7 mouse cellular contexts compared by ENCODE assay signal in genomic region chr11:70239541-70240279, GRCm38 (mm10). TPM values are rescaled to one million over a fixed set of nuclear protein-coding genes. Genes with fewer than 3 reads are reported as not detected.
A peak's percentile ranks its signal among the peaks of the same experiment; 100 is the strongest.
DNase-seq lines count a peak whose midpoint lies in the region; ATAC-seq lines count a peak whose summit lies in the region.

Gene Gm21988, minus strand, starts transcription at chr11:70239830.
Gene Rnasek, minus strand, starts transcription at chr11:70239842.

- no peaks in the 10 kb centered on the region for H3K27me3 ChIP-seq in intestine, embryonic 16.5 days (replicated peaks; ENCODE audit: control insufficient read depth, insufficient read depth, low read length)
- no peaks in the 10 kb centered on the region for H3K27me3 ChIP-seq in midbrain, embryonic 10.5 days (ENCODE audit: low read depth, poor library complexity, severe bottlenecking)

- peak; percentile 85 to 98 for DNase-seq in adrenal gland, adult (ENCODE audit: inconsistent age in 2 of 2, low spot score in 1 of 2)
- peak; percentile 92 for DNase-seq in embryo, embryonic 10.5 days (ENCODE audit: low spot score)
- DNase-seq in gastrocnemius, postnatal 36 days, result peak; percentile 62 to 89
- DNase-seq in left cerebral cortex, postnatal 36 days (ENCODE audit: low spot score in 2 of 2), result peak; percentile 84 to 87
- peak; percentile 86 for DNase-seq in midbrain, embryonic 10.5 days (ENCODE audit: low spot score)
- DNase-seq in right cerebral cortex, postnatal 36 days (ENCODE audit: low spot score in 2 of 2), result peak; percentile 68 to 76

- intact Hi-C loops in gastrocnemius, postnatal 36 days (cut with DNase I), result no loop called here
- intact Hi-C loops in left cerebral cortex, postnatal 36 days (cut with DNase I), result no loop called here

- H3K27ac ChIP-seq in intestine, embryonic 16.5 days (ENCODE audit: low read length), result peak within 1 kb of the TSS; percentile 91
- H3K27ac ChIP-seq in midbrain, embryonic 10.5 days (replicated peaks), result peak within 1 kb of the TSS; percentile 95

- no peaks in the 10 kb centered on the region for H3K9me3 ChIP-seq in intestine, embryonic 16.5 days (ENCODE audit: control insufficient read depth, low read length)
- H3K9me3 ChIP-seq in midbrain, embryonic 10.5 days (replicated peaks), result no peaks in the 10 kb centered on the region

- peak; percentile 27 for ATAC-seq in intestine, embryonic 16.5 days

- WGBS in intestine, embryonic 16.5 days, result under 1% methylated on average over 30 of the region's 35 CpGs
- under 1% methylated on average over 33 of the region's 35 CpGs for WGBS in midbrain, embryonic 10.5 days

- H3K9ac ChIP-seq in intestine, embryonic 16.5 days (ENCODE audit: low read depth, low read length), result peak within 1 kb of the TSS; percentile 95

- H3K4me1 ChIP-seq in intestine, embryonic 16.5 days (ENCODE audit: control insufficient read depth, insufficient read depth, low read length), result peaks cover 21% of the 10 kb centered on the region
- peaks cover 46% of the 10 kb centered on the region for H3K4me1 ChIP-seq in midbrain, embryonic 10.5 days

- H3K4me2 ChIP-seq in intestine, embryonic 16.5 days (ENCODE audit: low read depth, low read length), result peak within 1 kb of the TSS; percentile 80

- H3K4me3 ChIP-seq in intestine, embryonic 16.5 days (ENCODE audit: low read length), result peak within 1 kb of the TSS; percentile 97
- peak within 1 kb of the TSS; percentile 93 for H3K4me3 ChIP-seq in midbrain, embryonic 10.5 days

- peaks cover 7% of the 10 kb centered on the region; the same call in 1 of the 2 replicates for H3K36me3 ChIP-seq in intestine, embryonic 16.5 days (ENCODE audit: control insufficient read depth, insufficient read depth, low read length)
- H3K36me3 ChIP-seq in midbrain, embryonic 10.5 days, result peaks cover 16% of the 10 kb centered on the region

RNA-seq across cellular contexts. Expression of gene Gm21988, which starts in this region (rescaled TPM):
- total RNA-seq in gastrocnemius, postnatal 36 days (2021), result 1 to 10 TPM; 1.3 to 2.4 TPM
- polyA plus RNA-seq in intestine, embryonic 16.5 days (2015; fragmentation: Nextera tagmentation; extraction: Ambion mirVana), result 9.9 and 10.7 TPM in 2 replicates
- total RNA-seq in left cerebral cortex, postnatal 36 days (2021), result 1 to 10 TPM; 5.3 to 6.4 TPM
- polyA plus RNA-seq in midbrain, embryonic 10.5 days (2016; fragmentation: Nextera tagmentation; extraction: Ambion mirVana), result 9.6 and 10.7 TPM in 2 replicates

RNA-seq across cellular contexts. Expression of gene Rnasek, which starts in this region (rescaled TPM):
- 100 to 1,000 TPM in 1 of 2 experiments, 10 to 100 TPM in 1; 94.6 to 110 TPM for total RNA-seq in gastrocnemius, postnatal 36 days (2021)
- polyA plus RNA-seq in intestine, embryonic 16.5 days (2015; fragmentation: Nextera tagmentation; extraction: Ambion mirVana), result 269 and 308 TPM in 2 replicates
- total RNA-seq in left cerebral cortex, postnatal 36 days (2021), result 100 to 1,000 TPM; 246 to 287 TPM
- polyA plus RNA-seq in midbrain, embryonic 10.5 days (2016; fragmentation: Nextera tagmentation; extraction: Ambion mirVana), result 104 and 128 TPM in 2 replicates

Comparison
In these comparisons a context has a peak if more than half of its experiments do, and no peak if none do; other contexts are left out.
1. Peak in every context shown above with its lines: DNase-seq, ATAC-seq, H3K4me3 ChIP-seq and H3K27ac ChIP-seq.